Mouse (Mus musculus): ENCODE data around the gene Pxmp4. TPM values are rescaled to one million over a fixed set of nuclear protein-coding genes. Genes with fewer than 3 reads are reported as not detected.

Pxmp4 gene
- polyA plus RNA-seq, 1 experiment from 2014 or later = 15.9 TPM

DNA sequence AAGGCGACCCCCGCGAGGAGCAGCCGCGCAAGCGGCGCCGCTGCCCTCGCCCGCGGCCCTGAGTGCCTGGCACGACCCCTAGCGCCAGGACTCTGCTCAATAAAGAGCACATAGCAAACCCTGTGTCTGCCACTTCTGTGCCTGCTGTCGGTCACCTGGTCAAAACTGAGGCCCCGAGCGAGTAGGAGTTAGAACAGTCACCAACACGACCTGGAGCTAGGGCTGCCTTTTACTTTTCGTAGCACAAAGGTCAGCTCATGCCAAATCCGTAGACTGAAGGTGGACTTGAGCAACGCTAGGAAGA is 53.7 kb downstream of the Pxmp4 start:
- H3K9me3 ChIP-seq (replicated peaks; ENCODE audit: control insufficient read depth, low read length, poor library complexity, severe bottlenecking) = no peaks in the 10 kb centered on the region
- ATAC-seq = no peak
- WGBS = 10% methylated on average over 20 of the region's 20 CpGs

DNA sequence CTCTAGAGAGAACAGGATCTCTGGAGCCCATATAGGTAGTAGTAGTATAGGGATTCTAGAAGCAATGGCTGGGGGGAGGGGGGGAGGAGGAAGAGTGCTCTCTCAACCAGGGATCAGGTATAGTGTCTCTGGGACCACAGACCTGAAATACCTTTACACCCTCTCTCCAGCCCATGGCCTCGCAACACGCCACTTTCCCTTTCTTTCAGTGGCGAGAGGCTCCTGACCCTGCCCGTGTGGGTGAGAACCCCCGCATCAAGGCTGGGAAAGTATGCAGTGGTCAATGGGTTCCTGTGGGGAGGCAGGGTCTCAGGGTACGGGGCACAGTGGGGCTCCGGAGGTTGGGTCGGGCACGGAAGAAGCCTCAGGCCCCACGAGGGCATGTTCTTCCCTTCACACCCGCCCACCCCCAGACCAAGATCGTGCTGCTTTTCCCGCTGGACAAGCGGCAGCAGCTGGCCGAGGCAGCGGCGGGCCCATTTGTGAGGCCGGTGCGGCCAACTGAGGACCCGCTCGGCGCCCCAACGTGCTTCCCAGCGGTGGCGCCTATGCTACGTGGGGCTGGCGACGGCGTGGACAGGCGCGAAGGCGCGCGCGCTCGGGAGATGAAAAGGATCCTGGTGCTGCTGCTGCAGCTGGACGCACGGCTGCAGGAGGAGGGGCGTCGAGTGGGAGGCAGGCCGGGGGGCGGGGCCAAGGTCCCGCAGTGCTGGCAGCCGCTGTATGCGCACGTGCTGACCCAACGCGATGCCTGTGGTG is 54.2 kb downstream of the Pxmp4 start:
- 2% methylated on average over 48 of the region's 48 CpGs for WGBS
- H3K27me3 ChIP-seq (ENCODE audit: control insufficient read depth, insufficient read depth, low read depth, low read length) = no peaks in the 10 kb centered on the region; the same call in none of the 2 replicates
- H3K9me3 ChIP-seq (replicated peaks; ENCODE audit: control insufficient read depth, low read length, poor library complexity, severe bottlenecking) = no peaks in the 10 kb centered on the region
- peak; percentile 82 for ATAC-seq
- H3K4me2 ChIP-seq (ENCODE audit: low read length) = peak overlapping the region; percentile 93
- H3K4me1 ChIP-seq (ENCODE audit: control insufficient read depth, insufficient read depth, low read length) = peaks cover 10% of the 10 kb centered on the region
- no peak overlapping the region for H3K27ac ChIP-seq (ENCODE audit: low read length)
- peak overlapping the region; percentile 47 for H3K4me3 ChIP-seq (ENCODE audit: low read depth, low read length)
- no peaks in the 10 kb centered on the region for H3K36me3 ChIP-seq (ENCODE audit: control insufficient read depth, insufficient read depth, low read length)
- H3K9ac ChIP-seq (ENCODE audit: low read depth, low read length) = peak overlapping the region; percentile 76

More for the DNA sequence above, 53.7 kb downstream of the Pxmp4 start:
- H3K4me2 ChIP-seq (ENCODE audit: low read length) = peak overlapping the region; percentile 93
- H3K4me1 ChIP-seq (ENCODE audit: control insufficient read depth, insufficient read depth, low read length) = peaks cover 10% of the 10 kb centered on the region
- H3K36me3 ChIP-seq (ENCODE audit: control insufficient read depth, insufficient read depth, low read length) = no peaks in the 10 kb centered on the region
- no peaks in the 10 kb centered on the region; the same call in none of the 2 replicates for H3K27me3 ChIP-seq (ENCODE audit: control insufficient read depth, insufficient read depth, low read depth, low read length)
- H3K9ac ChIP-seq (ENCODE audit: low read depth, low read length) = peak overlapping the region; percentile 76
- peak overlapping the region; percentile 47 for H3K4me3 ChIP-seq (ENCODE audit: low read depth, low read length)
- no peak overlapping the region for H3K27ac ChIP-seq (ENCODE audit: low read length)

DNA sequence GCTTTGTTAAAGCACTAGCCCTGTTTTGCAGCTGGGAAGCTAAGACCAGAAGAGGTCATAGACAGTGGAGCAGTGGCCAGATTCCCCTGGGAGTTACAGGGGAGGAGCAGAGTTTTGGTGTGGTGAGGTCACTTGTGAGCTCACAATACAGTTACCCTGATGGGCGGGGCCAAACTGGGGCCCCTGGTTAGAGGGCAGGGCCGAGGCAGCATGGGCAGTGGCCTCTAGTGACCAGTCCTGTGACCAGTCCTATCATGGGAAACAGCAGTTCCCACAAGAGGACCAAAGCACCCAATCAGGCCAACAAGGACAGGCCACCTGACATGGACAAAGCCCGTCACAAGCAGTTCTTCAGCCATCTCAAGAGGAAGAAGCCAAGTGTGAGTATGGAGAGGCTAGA is 54.8 kb downstream of the Pxmp4 start:
- Histone ChIP-seq H3K9me3 (replicated peaks; ENCODE audit: control insufficient read depth, low read length, poor library complexity, severe bottlenecking) (no peaks in the 10 kb centered on the region), H3K4me2 (ENCODE audit: low read length) (no peak overlapping the region), H3K36me3 (ENCODE audit: control insufficient read depth, insufficient read depth, low read length) (no peaks in the 10 kb centered on the region), H3K27me3 (ENCODE audit: control insufficient read depth, insufficient read depth, low read depth, low read length) (no peaks in the 10 kb centered on the region; the same call in none of the 2 replicates), H3K4me3 (ENCODE audit: low read depth, low read length) (no peak overlapping the region; the same call in 1 of the 2 replicates), H3K9ac (ENCODE audit: low read depth, low read length) (no peak overlapping the region), H3K4me1 (ENCODE audit: control insufficient read depth, insufficient read depth, low read length) (peaks cover 10% of the 10 kb centered on the region), H3K27ac (ENCODE audit: low read length) (no peak overlapping the region)
- no peak for ATAC-seq
- WGBS = 49% methylated on average over 3 of the region's 3 CpGs

DNA sequence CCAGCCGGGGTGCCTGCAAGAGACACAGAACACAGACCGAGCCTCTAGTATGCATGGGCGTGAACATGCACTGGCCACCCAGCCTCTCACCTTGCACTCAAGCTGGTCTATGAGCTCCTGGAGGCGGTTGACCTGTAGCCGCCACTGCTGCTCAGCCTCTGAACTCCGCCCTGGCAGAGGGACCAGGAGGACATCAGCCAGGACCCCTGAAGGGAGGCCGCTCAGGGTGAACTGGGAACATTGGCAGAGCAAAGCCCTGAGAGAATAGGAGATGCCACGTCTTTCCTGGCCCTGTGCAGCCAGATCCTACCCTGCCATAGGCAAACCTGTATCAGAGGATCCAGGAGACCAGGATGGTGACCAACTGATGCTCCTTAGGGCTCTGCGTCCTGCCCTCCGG is 56.8 kb downstream of the Pxmp4 start, which contains the start of gene 1700003F12Rik:
1700003F12Rik (plus strand) TSS at position 375 of the 400 bp plus-strand sequence.
- ATAC-seq = no peak
- no peak within 1 kb of the TSS for H3K9ac ChIP-seq (ENCODE audit: low read depth, low read length)
- peaks cover 8% of the 10 kb centered on the region for H3K4me1 ChIP-seq (ENCODE audit: control insufficient read depth, insufficient read depth, low read length)
- no peak within 1 kb of the TSS for H3K27ac ChIP-seq (ENCODE audit: low read length)
- H3K36me3 ChIP-seq (ENCODE audit: control insufficient read depth, insufficient read depth, low read length) = no peaks in the 10 kb centered on the region
- no peak within 1 kb of the TSS for H3K4me2 ChIP-seq (ENCODE audit: low read length)
- WGBS = 94% methylated on average over 10 of the region's 10 CpGs
- no peaks in the 10 kb centered on the region; the same call in none of the 2 replicates for H3K27me3 ChIP-seq (ENCODE audit: control insufficient read depth, insufficient read depth, low read depth, low read length)
- H3K9me3 ChIP-seq (replicated peaks; ENCODE audit: control insufficient read depth, low read length, poor library complexity, severe bottlenecking) = no peaks in the 10 kb centered on the region
- no peak within 1 kb of the TSS for H3K4me3 ChIP-seq (ENCODE audit: low read depth, low read length)

DNA sequence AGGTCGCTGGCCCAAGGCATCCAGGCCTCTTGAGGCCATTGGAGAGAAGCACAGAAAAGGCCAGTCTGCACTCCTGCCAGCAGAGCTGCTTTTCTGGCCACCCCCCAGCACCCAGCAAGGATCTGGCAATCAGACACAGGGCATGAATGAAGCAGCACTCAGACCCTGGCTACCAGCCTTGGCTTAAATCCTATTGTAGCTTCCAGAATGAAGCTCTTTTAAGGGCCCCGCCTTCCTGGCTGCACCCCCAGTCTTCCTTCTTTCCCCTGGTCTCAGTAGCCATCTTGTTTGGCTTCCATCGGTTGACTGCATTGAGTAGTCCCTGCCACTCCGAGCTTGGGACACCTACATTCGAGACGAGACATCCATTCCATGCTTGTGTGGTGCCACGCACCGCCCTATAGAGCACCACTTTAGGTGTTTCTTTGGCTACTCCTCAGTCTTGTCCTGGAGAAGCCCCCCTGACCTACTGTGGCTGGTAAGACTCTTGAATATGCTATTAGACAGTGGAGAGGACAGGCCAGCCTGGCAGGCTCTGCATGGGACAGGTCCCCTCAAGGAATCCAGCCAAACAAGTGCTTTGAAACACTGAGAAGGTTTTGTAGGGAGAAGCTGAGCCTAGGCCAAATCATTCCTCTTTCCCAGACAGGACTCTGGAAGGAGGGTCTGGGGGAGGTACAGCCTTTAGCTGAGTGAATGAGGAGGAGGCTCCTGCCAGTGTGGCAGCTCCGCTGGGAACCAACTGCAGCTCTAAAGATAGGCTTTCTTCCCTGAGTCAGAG is 59.8 kb downstream of the Pxmp4 start:
- peak overlapping the region; percentile 74 for H3K27ac ChIP-seq (ENCODE audit: low read length)
- 82% methylated on average over 9 of the region's 9 CpGs for WGBS
- ATAC-seq = peak; percentile 78

DNA sequence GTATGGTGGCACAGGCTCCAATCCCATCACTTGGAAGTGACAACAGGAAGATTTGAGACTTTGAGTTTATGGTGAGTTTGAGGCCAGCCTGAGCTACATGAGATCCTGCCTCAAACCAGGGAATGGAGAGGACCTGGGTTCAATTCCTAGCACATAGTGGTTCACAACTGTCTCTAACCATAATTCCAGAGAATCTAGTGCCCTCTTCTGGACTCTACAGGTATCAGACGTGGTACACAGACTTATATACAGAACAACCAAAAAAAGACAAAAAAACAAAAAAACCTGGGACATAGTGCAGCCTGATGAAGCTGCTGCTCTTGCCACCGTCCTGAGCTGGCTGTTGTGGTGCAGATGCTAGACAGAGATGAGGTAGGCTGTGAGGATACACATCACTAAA is 61.9 kb downstream of the Pxmp4 start:
- ATAC-seq = no peak
- whole genome bisulfite sequencing = 80% methylated on average over 2 of the region's 2 CpGs
- Histone ChIP-seq H3K9ac (ENCODE audit: low read depth, low read length) (no peak overlapping the region), H3K9me3 (replicated peaks; ENCODE audit: control insufficient read depth, low read length, poor library complexity, severe bottlenecking) (no peaks in the 10 kb centered on the region), H3K4me2 (ENCODE audit: low read length) (no peak overlapping the region), H3K4me1 (ENCODE audit: control insufficient read depth, insufficient read depth, low read length) (peaks cover 5% of the 10 kb centered on the region; the same call in 1 of the 2 replicates), H3K27me3 (ENCODE audit: control insufficient read depth, insufficient read depth, low read depth, low read length) (no peaks in the 10 kb centered on the region), H3K27ac (ENCODE audit: low read length) (no peak overlapping the region), H3K4me3 (ENCODE audit: low read depth, low read length) (no peak overlapping the region), H3K36me3 (ENCODE audit: control insufficient read depth, insufficient read depth, low read length) (peaks cover 2% of the 10 kb centered on the region; the same call in 1 of the 2 replicates)

More for the DNA sequence above, 59.8 kb downstream of the Pxmp4 start:
- Histone ChIP-seq H3K9me3 (replicated peaks; ENCODE audit: control insufficient read depth, low read length, poor library complexity, severe bottlenecking) (no peaks in the 10 kb centered on the region), H3K4me1 (ENCODE audit: control insufficient read depth, insufficient read depth, low read length) (peaks cover 2% of the 10 kb centered on the region; the same call in 1 of the 2 replicates), H3K36me3 (ENCODE audit: control insufficient read depth, insufficient read depth, low read length) (no peaks in the 10 kb centered on the region), H3K9ac (ENCODE audit: low read depth, low read length) (no peak overlapping the region), H3K4me3 (ENCODE audit: low read depth, low read length) (no peak overlapping the region), H3K27me3 (ENCODE audit: control insufficient read depth, insufficient read depth, low read depth, low read length) (no peaks in the 10 kb centered on the region), H3K4me2 (ENCODE audit: low read length) (no peak overlapping the region)

DNA sequence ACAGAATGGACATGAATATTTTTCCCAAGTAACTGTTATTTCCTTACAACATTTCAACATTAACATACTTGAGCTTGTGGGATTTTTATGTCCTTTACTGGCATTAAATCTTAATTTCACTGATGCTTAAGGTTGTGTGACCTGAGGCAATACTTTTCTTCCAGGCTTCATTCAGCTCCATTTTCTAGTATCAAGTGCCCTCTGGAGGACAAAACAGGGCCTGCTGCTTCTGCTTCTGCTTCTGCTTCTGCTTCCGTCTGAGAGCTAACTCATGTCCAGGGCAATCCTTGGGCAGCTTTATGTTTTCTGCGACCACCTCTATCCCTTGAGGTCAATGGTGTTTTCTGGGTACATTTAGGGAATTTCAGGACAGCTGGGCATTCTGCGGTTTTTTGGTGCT is 63.8 kb downstream of the Pxmp4 start:
- Histone ChIP-seq H3K9ac (ENCODE audit: low read depth, low read length) (no peak overlapping the region), H3K27me3 (ENCODE audit: control insufficient read depth, insufficient read depth, low read depth, low read length) (no peaks in the 10 kb centered on the region), H3K4me2 (ENCODE audit: low read length) (no peak overlapping the region), H3K27ac (ENCODE audit: low read length) (no peak overlapping the region), H3K4me1 (ENCODE audit: control insufficient read depth, insufficient read depth, low read length) (peaks cover 5% of the 10 kb centered on the region; the same call in 1 of the 2 replicates), H3K36me3 (ENCODE audit: control insufficient read depth, insufficient read depth, low read length) (peaks cover 5% of the 10 kb centered on the region), H3K9me3 (replicated peaks; ENCODE audit: control insufficient read depth, low read length, poor library complexity, severe bottlenecking) (no peaks in the 10 kb centered on the region), H3K4me3 (ENCODE audit: low read depth, low read length) (no peak overlapping the region)
- 73% methylated on average over 3 of the region's 3 CpGs for WGBS
- no peak for ATAC-seq

DNA sequence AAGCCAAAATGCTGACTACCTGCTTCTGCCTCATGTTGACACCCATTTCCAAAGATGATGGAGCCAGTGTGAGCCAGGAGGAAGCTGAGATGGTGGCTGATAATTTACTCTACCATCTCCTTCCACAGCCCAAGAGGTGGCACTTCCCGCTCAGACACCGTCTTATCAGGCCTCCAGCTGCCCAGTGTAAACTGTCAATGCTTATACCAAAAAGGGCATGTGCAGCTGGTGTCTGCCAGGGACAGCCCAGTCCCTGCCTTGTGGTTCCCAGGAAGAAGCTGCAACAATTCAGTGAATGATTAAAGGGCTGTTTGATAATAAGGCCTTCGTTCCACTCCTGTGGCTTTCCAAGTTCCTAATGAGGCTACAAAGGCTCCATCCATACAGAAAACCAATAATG is 64.8 kb downstream of the Pxmp4 start:
- H3K4me1 ChIP-seq (ENCODE audit: control insufficient read depth, insufficient read depth, low read length) = peaks cover 5% of the 10 kb centered on the region; the same call in 1 of the 2 replicates
- H3K36me3 ChIP-seq (ENCODE audit: control insufficient read depth, insufficient read depth, low read length) = peaks cover 6% of the 10 kb centered on the region
- WGBS = 53% methylated on average over 3 of the region's 3 CpGs
- no peak overlapping the region for H3K4me2 ChIP-seq (ENCODE audit: low read length)
- no peaks in the 10 kb centered on the region for H3K9me3 ChIP-seq (replicated peaks; ENCODE audit: control insufficient read depth, low read length, poor library complexity, severe bottlenecking)
- no peak overlapping the region for H3K9ac ChIP-seq (ENCODE audit: low read depth, low read length)
- no peak for ATAC-seq
- peak overlapping the region; percentile 53 for H3K27ac ChIP-seq (ENCODE audit: low read length)
- H3K27me3 ChIP-seq (ENCODE audit: control insufficient read depth, insufficient read depth, low read depth, low read length) = no peaks in the 10 kb centered on the region
- no peak overlapping the region for H3K4me3 ChIP-seq (ENCODE audit: low read depth, low read length)

DNA sequence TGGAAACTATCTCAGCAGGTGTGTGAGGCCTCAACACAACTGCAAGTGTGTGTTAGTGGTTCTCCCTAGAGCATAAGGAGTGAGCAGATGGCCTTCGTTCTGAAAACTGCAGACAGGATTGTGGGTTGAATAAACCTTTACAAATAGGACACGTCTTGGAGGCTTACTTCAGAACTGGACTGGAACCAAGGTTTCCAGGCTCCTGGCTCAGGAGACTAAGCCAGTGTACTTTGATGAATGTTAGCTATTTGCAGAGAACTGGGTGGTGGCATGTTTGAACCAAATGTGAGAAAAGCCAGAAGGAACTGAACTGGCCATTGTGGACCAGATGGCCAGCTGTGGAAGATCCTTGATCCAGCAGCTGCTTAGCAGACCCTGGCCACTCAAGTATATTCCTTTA is 65.2 kb downstream of the Pxmp4 start:
- Histone ChIP-seq H3K4me2 (ENCODE audit: low read length) (no peak overlapping the region), H3K4me1 (ENCODE audit: control insufficient read depth, insufficient read depth, low read length) (peaks cover 5% of the 10 kb centered on the region; the same call in 1 of the 2 replicates), H3K36me3 (ENCODE audit: control insufficient read depth, insufficient read depth, low read length) (peaks cover 6% of the 10 kb centered on the region), H3K27me3 (ENCODE audit: control insufficient read depth, insufficient read depth, low read depth, low read length) (no peaks in the 10 kb centered on the region), H3K9me3 (replicated peaks; ENCODE audit: control insufficient read depth, low read length, poor library complexity, severe bottlenecking) (no peaks in the 10 kb centered on the region), H3K9ac (ENCODE audit: low read depth, low read length) (no peak overlapping the region), H3K27ac (ENCODE audit: low read length) (no peak overlapping the region; the same call in 1 of the 2 replicates), H3K4me3 (ENCODE audit: low read depth, low read length) (no peak overlapping the region)
- WGBS = 41% methylated on average over 2 of the region's 2 CpGs
- ATAC-seq = no peak
